Mouse (Mus musculus): ENCODE data around the gene Olfr913. TPM values are rescaled to one million over a fixed set of nuclear protein-coding genes. Genes with fewer than 3 reads are reported as not detected.

Olfr913 gene
- not detected for total RNA-seq (2021)

DNA sequence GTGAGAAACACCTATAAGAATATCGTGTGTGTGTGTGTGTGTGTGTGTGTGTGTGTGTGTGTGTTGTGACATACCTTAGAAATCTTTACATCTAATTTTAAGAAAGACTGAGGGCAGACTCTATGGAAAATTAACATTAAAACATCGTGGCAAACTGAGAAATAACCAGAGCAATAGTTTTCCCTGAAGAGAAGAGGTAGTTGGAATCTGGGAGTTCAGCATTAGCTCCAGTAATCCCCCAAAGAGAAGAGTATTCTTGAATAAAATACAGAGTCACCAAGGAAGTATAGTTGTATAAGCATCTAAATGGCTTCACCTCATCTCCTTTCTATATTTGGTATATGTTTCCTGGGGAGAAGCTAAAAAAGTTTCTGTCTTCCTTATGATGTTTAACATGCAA, at the start of gene Olfr913:
Gene Olfr913 (plus strand): TSS at position 301 of the 400 bp plus-strand sequence.
- intact Hi-C loops (cut with DNase I) = no loop called here
- no peak for DNase-seq

DNA sequence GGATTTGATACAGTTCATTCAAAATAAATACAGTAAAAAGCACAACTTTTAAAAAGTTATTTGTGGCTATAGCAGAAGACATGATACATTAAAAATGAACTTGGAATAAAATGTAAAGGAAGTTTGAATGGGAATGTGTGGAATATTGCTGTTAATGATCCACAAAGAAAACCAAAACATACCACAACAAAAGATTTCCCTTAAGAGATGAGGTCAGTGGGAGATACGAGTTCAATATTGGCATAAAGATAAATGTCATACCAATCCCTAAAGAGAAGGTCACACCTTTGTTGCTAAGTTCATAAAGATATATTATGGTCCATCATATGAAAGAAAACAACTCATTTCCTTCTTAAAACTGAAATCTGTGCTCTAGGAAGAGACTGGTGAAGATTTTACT, 12.7 kb upstream of the Olfr913 start, which contains the start of gene Olfr912:
Gene Olfr912 (plus strand): TSS at position 301 of the 400 bp plus-strand sequence.
- no peak for DNase-seq
- intact Hi-C loops (cut with DNase I) = no loop called here

DNA sequence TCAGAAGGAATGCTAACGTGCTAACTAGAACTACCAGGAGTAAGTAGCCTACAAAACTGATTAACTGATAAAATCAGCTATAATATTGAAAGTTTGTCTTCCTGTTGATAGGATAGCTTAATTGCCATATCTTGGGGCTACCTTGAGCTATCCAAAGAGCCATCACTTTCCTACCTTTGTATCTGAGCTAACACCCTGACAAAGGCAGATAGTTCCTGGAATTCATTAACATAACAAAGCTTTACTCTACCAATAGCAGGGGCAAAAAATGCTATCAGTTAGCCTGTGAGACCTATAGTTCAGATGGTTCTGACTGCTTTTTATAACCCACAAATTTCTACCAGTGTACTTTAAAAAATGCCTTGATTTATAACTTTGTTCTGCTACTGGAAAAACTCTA, 1.5 kb upstream of the Olfr913 start:
- intact Hi-C loops (cut with DNase I) = no loop called here
- no peak for DNase-seq

DNA sequence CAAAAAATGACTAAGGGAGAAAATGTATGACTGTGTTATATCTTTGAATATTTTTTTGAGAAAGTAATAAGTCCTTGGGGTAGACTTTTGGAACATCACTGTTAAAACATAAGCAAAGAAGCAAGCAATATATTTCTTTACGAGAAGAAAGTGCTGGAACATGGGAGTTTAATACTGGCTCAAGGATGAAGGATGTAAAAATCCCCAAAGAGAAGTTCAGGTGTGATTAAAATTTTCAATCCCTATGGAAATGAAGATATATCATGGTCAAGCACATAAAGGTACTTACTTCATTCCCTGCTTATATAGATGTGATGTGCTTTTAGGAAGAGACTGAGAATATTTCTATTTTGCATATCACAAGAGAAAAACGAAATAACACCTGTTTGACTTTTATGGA, 12.2 kb downstream of the Olfr913 start, which contains the start of gene Olfr914:
Gene Olfr914 (plus strand): TSS at position 301 of the 400 bp plus-strand sequence.
- intact Hi-C loops (cut with DNase I) = no loop called here
- no peak for DNase-seq

GRCm38 (mm10) chr9:38632406-38632805, 39.8 kb downstream of the Olfr913 start:
- intact Hi-C loops (cut with DNase I) = no loop called here

More at GRCm38 (mm10) chr9:38632406-38632805, 39.8 kb downstream of the Olfr913 start:
- no peak for DNase-seq

Other genes starting within 250 kb of the Olfr913 start
- not detected for gene Olfr898, start 244.3 kb upstream of the Olfr913 start, total RNA-seq (2021)
- not detected for gene Olfr250, start 225.9 kb upstream of the Olfr913 start, total RNA-seq (2021)
- not detected for gene Olfr251, start 215.7 kb upstream of the Olfr913 start, total RNA-seq (2021)
- not detected for gene Olfr147, start 191.1 kb upstream of the Olfr913 start, total RNA-seq (2021)
- gene Olfr901, start 163.3 kb upstream of the Olfr913 start, total RNA-seq (2021) = not detected
- gene Olfr902, start 145.1 kb upstream of the Olfr913 start, total RNA-seq (2021) = not detected
- gene Olfr904, start 129.6 kb upstream of the Olfr913 start, total RNA-seq (2021) = not detected
- not detected for gene Olfr905, start 121.7 kb upstream of the Olfr913 start, total RNA-seq (2021)
- gene Olfr906, start 105.7 kb upstream of the Olfr913 start, total RNA-seq (2021) = not detected
- gene Olfr907, start 97.0 kb upstream of the Olfr913 start, total RNA-seq (2021) = not detected
- gene Olfr911-ps1, start 71.2 kb upstream of the Olfr913 start, total RNA-seq (2021) = not detected
- not detected for gene Olfr910, start 54.9 kb upstream of the Olfr913 start, total RNA-seq (2021)
- not detected for gene Olfr912, start 12.6 kb upstream of the Olfr913 start, total RNA-seq (2021)
- not detected for gene Olfr914, start 12.3 kb downstream of the Olfr913 start, total RNA-seq (2021)
- not detected for gene Olfr916, start 67.1 kb downstream of the Olfr913 start, total RNA-seq (2021)
- not detected for gene Olfr917, start 73.1 kb downstream of the Olfr913 start, total RNA-seq (2021)
- gene Olfr918, start 81.8 kb downstream of the Olfr913 start, total RNA-seq (2021) = not detected
- not detected for gene Olfr919, start 110.9 kb downstream of the Olfr913 start, total RNA-seq (2021)
- 1 to 10 TPM; 6.6 to 7.6 TPM for gene Vwa5a, start 125.5 kb downstream of the Olfr913 start, total RNA-seq (2021)
- under 1 TPM in 1 of 2 experiments, not detected in 1; 0.06 TPM for gene Olfr920, start 159.5 kb downstream of the Olfr913 start, total RNA-seq (2021)
- gene Olfr921, start 180.3 kb downstream of the Olfr913 start, total RNA-seq (2021) = not detected
- not detected for gene Olfr922, start 221.9 kb downstream of the Olfr913 start, total RNA-seq (2021)
- gene Olfr923, start 233.8 kb downstream of the Olfr913 start, total RNA-seq (2021) = not detected